In the genomic region with DNA sequence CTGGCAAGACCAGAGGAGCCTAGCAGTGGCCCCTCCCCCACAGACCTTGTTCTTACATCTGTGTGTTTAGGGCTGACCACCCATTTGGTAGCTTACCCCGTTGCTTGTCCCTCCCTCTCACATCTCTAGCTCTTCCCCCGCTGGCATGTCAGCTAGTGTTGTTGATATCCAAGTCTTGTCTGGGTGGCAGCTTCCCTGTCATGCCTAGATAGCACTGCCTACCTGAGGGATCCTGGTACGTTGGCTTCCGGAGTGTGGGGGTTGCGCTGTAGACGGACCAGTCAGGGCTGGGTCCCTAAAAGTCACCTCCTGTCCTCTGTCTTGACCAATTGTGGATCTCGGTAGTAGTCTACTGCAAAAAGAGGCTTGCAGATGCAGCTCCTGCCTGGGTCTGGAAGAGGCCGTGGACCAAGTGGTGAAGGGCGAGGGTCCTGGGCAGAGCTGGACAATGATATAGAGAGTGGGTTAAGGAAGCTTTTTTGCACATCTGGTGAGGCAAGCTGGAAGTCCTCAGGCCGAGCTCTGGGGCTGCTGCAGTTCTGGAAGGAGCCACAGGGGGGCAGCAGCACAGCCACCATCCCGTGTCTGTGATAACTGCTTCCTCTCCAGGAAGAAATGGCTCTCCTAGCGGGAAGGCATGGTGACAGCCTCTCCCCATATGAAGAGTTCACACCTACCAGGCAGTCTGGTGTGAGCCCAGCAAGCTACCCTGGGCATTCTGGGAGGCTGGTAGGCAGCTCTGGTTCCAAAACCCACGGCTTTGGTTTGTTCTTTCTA, we compare ENCODE assay signal across 8 mouse cellular contexts. TPM values are rescaled to one million over a fixed set of nuclear protein-coding genes. Genes with fewer than 3 reads are reported as not detected.
A peak's percentile ranks its signal among the peaks of the same experiment; 100 is the strongest.
DNase-seq lines count a peak whose midpoint lies in the region.

No protein-coding gene starts in this region.

- DNase-seq in B cell, adult 2 months, result peak; percentile 85 to 87
- DNase-seq in NIH3T3 (ENCODE audit: low read depth), result peak; percentile 89
- peak; percentile 80 to 81 for DNase-seq in cerebellum, postnatal 36 days
- peak; percentile 71 for DNase-seq in gastrocnemius, postnatal 25 days
- peak; percentile 47 to 77 for DNase-seq in kidney, adult 8-10 months
- DNase-seq in lung, adult 18-20 months, result peak; percentile 66 to 77
- peak; percentile 77 for DNase-seq in ovary, postnatal 14 days (ENCODE audit: low spot score)
- DNase-seq in urinary bladder, adult 2 months (ENCODE audit: low spot score), result peak; percentile 60

RNA-seq across cellular contexts. Expression of gene Gins2, which starts 19.0 kb away (rescaled TPM):
- total RNA-seq in gastrocnemius, postnatal 25 days (2021), result 1 to 10 TPM; 1.0 to 1.3 TPM
- 4.0 and 6.4 TPM in 2 replicates for polyA plus RNA-seq in urinary bladder, adult 2 months (2012; rRNA removed)

Comparison
In these comparisons a context has a peak if more than half of its experiments do, and no peak if none do; other contexts are left out.
1. Peak in every context shown above with its lines: DNase-seq.